Mouse (Mus musculus) E14TG2a.4 (cell line): Measurements from ENCODE around the gene Htt.

ENCODE experiments used
- CTCF ChIP-seq: conservative IDR thresholded peaks from 2 replicates; pipeline ENCODE4 v1.5.1; 2014; ENCODE audit warnings: low read length
- NANOG ChIP-seq: IDR thresholded peaks from 2 replicates; pipeline ENCODE4 v1.6.1; 2014; ENCODE audit warnings: borderline replicate concordance, low read length, mixed read lengths

- TF ChIP-seq CTCF, result no peak
- TF ChIP-seq NANOG, result no peak
Measured at GRCm38 (mm10) chr5:34760850-34761508, 561 bp upstream of the Htt start.
